Mouse (Mus musculus): ENCODE results near the gene Coa4.
A peak's percentile ranks its signal among the peaks of the same experiment; 100 is the strongest.

DNA sequence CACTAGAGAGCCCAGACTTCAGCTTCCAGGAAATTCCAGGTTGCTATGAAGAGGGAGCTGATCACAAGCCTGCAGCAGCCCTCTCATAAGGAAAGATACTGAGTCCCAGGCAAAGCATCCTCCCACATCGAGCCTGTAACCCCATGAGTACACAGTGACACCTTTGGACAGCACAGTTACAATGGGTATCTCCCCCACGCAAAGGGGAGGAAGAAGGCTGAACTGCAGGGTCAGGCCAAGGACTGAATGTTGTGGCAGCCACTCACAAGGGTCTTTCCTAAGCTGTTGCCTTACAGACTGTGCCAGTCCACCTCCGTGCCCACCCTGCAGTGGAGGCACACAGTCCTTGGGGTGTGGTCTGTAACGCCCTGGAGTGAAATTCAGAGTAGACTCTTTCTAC, 30.4 kb upstream of the Coa4 start:
- TF ChIP-seq CTCF (IDR thresholded peaks at IDR 0.05; ENCODE audit: low read depth), result 0 out of 2 replicates have a peak, but pooled peaks have one; percentile 14
- TF ChIP-seq EP300 (IDR thresholded peaks at IDR 0.05; ENCODE audit: low read depth), result no peak
